ENCODE assay signal across 8 mouse cellular contexts in genomic region chr4:135987714-135988113, GRCm38 (mm10). TPM values are rescaled to one million over a fixed set of nuclear protein-coding genes. Genes with fewer than 3 reads are reported as not detected.
DNase-seq lines count a peak whose midpoint lies in the region; ATAC-seq and TF ChIP-seq lines count a peak whose summit lies in the region.

No protein-coding gene starts in this region.

- peaks cover 25% of the 10 kb centered on the region for H3K4me1 ChIP-seq in heart, embryonic 10.5 days
- peaks cover 0 to 4% of the 10 kb centered on the region in 2 experiments; a peak in 1 of 4 replicates for H3K4me1 ChIP-seq in ES-E14 (ENCODE audit: control insufficient read depth in 2 of 2, insufficient read depth in 2 of 2, low read length in 2 of 2, poor library complexity in 1 of 2)
- peaks cover 21% of the 10 kb centered on the region for H3K4me1 ChIP-seq in forebrain, embryonic 15.5 days
- H3K4me1 ChIP-seq in liver, embryonic 15.5 days (replicated peaks): peaks cover 55% of the 10 kb centered on the region

- intact Hi-C loops in heart, postnatal 36 days (cut with DNase I): loop anchor here (2.0 kb wide), 1 partner anchor 33 kb away; the partner anchor contains the start of gene Eloa

- DNase-seq in heart, embryonic 10.5 days (ENCODE audit: low spot score): peak; percentile 72
- no peak for DNase-seq in heart, postnatal 36 days
- no peak for DNase-seq in ES-E14 (ENCODE audit: low read depth, low spot score)
- no peak for DNase-seq in urinary bladder, postnatal 25 days (ENCODE audit: low spot score)
- no peak for DNase-seq in adrenal gland, adult 2 months
- no peak for DNase-seq in gastrocnemius, postnatal 25 days

- no peaks in the 10 kb centered on the region for H3K27me3 ChIP-seq in heart, embryonic 10.5 days (ENCODE audit: insufficient read depth, poor library complexity, severe bottlenecking)
- no peaks in the 10 kb centered on the region for H3K27me3 ChIP-seq in forebrain, embryonic 15.5 days
- H3K27me3 ChIP-seq in liver, embryonic 15.5 days: no peaks in the 10 kb centered on the region

- H3K4me2 ChIP-seq in forebrain, embryonic 15.5 days (replicated peaks): peak overlapping the region; percentile 93
- H3K4me2 ChIP-seq in liver, embryonic 15.5 days: peak overlapping the region; percentile 95

- H3K9me3 ChIP-seq in heart, embryonic 10.5 days: no peaks in the 10 kb centered on the region
- H3K9me3 ChIP-seq in ES-E14 (ENCODE audit: control insufficient read depth, insufficient read depth, low read depth, low read length): no peaks in the 10 kb centered on the region
- no peaks in the 10 kb centered on the region for H3K9me3 ChIP-seq in forebrain, embryonic 15.5 days
- no peaks in the 10 kb centered on the region for H3K9me3 ChIP-seq in liver, embryonic 15.5 days (replicated peaks)

- peak; percentile 11; the same call in 1 of the 2 replicates for ATAC-seq in forebrain, embryonic 15.5 days (replicated peaks)
- ATAC-seq in liver, embryonic 15.5 days (ENCODE audit: insufficient read depth): no peak

- WGBS in heart, embryonic 10.5 days: 68% methylated on average over 9 of the region's 9 CpGs
- 71% methylated on average over 9 of the region's 9 CpGs for WGBS in forebrain, embryonic 15.5 days
- WGBS in liver, embryonic 15.5 days (ENCODE audit: insufficient replicate concordance): 65% methylated on average over 9 of the region's 9 CpGs

- in situ Hi-C loops in ES-E14 (cut with MboI; ENCODE audit: low sequenced_read_pairs in 2 of 2, unreplicated experiment in 2 of 2): no loop called here

- H3K36me3 ChIP-seq in heart, embryonic 10.5 days: peaks cover 30% of the 10 kb centered on the region
- H3K36me3 ChIP-seq in ES-E14 (ENCODE audit: control insufficient read depth, insufficient read depth, low read length, poor library complexity, severe bottlenecking): peaks cover 15% of the 10 kb centered on the region
- peaks cover 9% of the 10 kb centered on the region; the same call in 1 of the 2 replicates for H3K36me3 ChIP-seq in forebrain, embryonic 15.5 days
- peaks cover 26% of the 10 kb centered on the region for H3K36me3 ChIP-seq in liver, embryonic 15.5 days (replicated peaks)

- H3K9ac ChIP-seq in ES-E14 (ENCODE audit: insufficient read depth, low read depth, low read length, poor library complexity, severe bottlenecking): peak overlapping the region; percentile 90; the same call in 1 of the 2 replicates
- H3K9ac ChIP-seq in forebrain, embryonic 15.5 days (replicated peaks): peak overlapping the region; percentile 91
- peak overlapping the region; percentile 99 for H3K9ac ChIP-seq in liver, embryonic 15.5 days

- peak overlapping the region; percentile 85 for H3K4me3 ChIP-seq in heart, embryonic 10.5 days
- peak overlapping the region; percentile 89 to 94; a peak in 3 of 4 replicates for H3K4me3 ChIP-seq in ES-E14 (ENCODE audit: insufficient read depth in 1 of 2, low read depth in 1 of 2, low read length in 2 of 2, poor library complexity in 1 of 2, severe bottlenecking in 1 of 2)
- H3K4me3 ChIP-seq in forebrain, embryonic 15.5 days: peak overlapping the region; percentile 85
- peak overlapping the region; percentile 98 for H3K4me3 ChIP-seq in liver, embryonic 15.5 days (replicated peaks)

- peak overlapping the region; percentile 96 for H3K27ac ChIP-seq in heart, embryonic 10.5 days
- H3K27ac ChIP-seq in ES-E14 (ENCODE audit: insufficient read depth, low read depth, low read length, poor library complexity, severe bottlenecking): no peak overlapping the region
- H3K27ac ChIP-seq in forebrain, embryonic 15.5 days (replicated peaks): peak overlapping the region; percentile 91
- H3K27ac ChIP-seq in liver, embryonic 15.5 days (replicated peaks): peak overlapping the region; percentile 94

TF ChIP-seq in ES-E14, 5 proteins besides CTCF, POLR2A, EP300 and RAD21:
- TF ChIP-seq MAFK (IDR thresholded peaks at IDR 0.05; ENCODE audit: insufficient read depth, low read depth, low read length) (no peak), CHD2 (IDR thresholded peaks at IDR 0.05; ENCODE audit: low read depth, low read length) (no peak)

RNA-seq across cellular contexts. Expression of gene Pithd1, which starts 0.7 kb away (rescaled TPM):
- polyA plus RNA-seq in heart, embryonic 10.5 days (2016; fragmentation: Nextera tagmentation; extraction: Ambion mirVana): 50.8 and 67.8 TPM in 2 replicates
- 10 to 100 TPM; 19.8 to 22.2 TPM for total RNA-seq in heart, postnatal 36 days (2021)
- 35.3 and 41.6 TPM in 2 replicates for total RNA-seq in ES-E14 (2012; rRNA removed)
- polyA plus RNA-seq in forebrain, embryonic 15.5 days (2015; fragmentation: Nextera tagmentation; extraction: Ambion mirVana): 52.1 and 55.3 TPM in 2 replicates
- polyA plus RNA-seq in liver, embryonic 15.5 days (2015; fragmentation: Nextera tagmentation; extraction: Ambion mirVana): 73.9 and 81.7 TPM in 2 replicates
- total RNA-seq in adrenal gland, adult 2 months (2021): 10 to 100 TPM; 23.1 to 35.5 TPM
- polyA plus RNA-seq in adrenal gland, adult 2 months (2012; rRNA removed): 59.2 and 59.4 TPM in 2 replicates
- 10 to 100 TPM; 22.0 to 22.6 TPM for total RNA-seq in gastrocnemius, postnatal 25 days (2021)

RNA-seq across cellular contexts. Expression of gene Lypla2, which starts 15.3 kb away (rescaled TPM):
- polyA plus RNA-seq in heart, embryonic 10.5 days (2016; fragmentation: Nextera tagmentation; extraction: Ambion mirVana): 105 and 134 TPM in 2 replicates
- 10 to 100 TPM; 33.3 to 34.7 TPM for total RNA-seq in heart, postnatal 36 days (2021)
- total RNA-seq in ES-E14 (2012; rRNA removed): 23.8 and 33.0 TPM in 2 replicates
- polyA plus RNA-seq in forebrain, embryonic 15.5 days (2015; fragmentation: Nextera tagmentation; extraction: Ambion mirVana): 180 and 188 TPM in 2 replicates
- 40.4 and 49.5 TPM in 2 replicates for polyA plus RNA-seq in liver, embryonic 15.5 days (2015; fragmentation: Nextera tagmentation; extraction: Ambion mirVana)
- 10 to 100 TPM; 59.8 to 78.2 TPM for total RNA-seq in adrenal gland, adult 2 months (2021)
- 155 and 169 TPM in 2 replicates for polyA plus RNA-seq in adrenal gland, adult 2 months (2012; rRNA removed)
- 10 to 100 TPM; 25.3 to 30.7 TPM for total RNA-seq in gastrocnemius, postnatal 25 days (2021)

RNA-seq across cellular contexts. Expression of gene Gale, which starts 24.2 kb away (rescaled TPM):
- 46.0 and 48.0 TPM in 2 replicates for polyA plus RNA-seq in heart, embryonic 10.5 days (2016; fragmentation: Nextera tagmentation; extraction: Ambion mirVana)
- 1 to 10 TPM in 1 of 2 experiments, under 1 TPM in 1; 0.94 to 1.9 TPM for total RNA-seq in heart, postnatal 36 days (2021)
- total RNA-seq in ES-E14 (2012; rRNA removed): 31.1 and 33.0 TPM in 2 replicates
- polyA plus RNA-seq in forebrain, embryonic 15.5 days (2015; fragmentation: Nextera tagmentation; extraction: Ambion mirVana): 35.2 and 35.6 TPM in 2 replicates
- 38.6 and 46.9 TPM in 2 replicates for polyA plus RNA-seq in liver, embryonic 15.5 days (2015; fragmentation: Nextera tagmentation; extraction: Ambion mirVana)
- total RNA-seq in adrenal gland, adult 2 months (2021): 10 to 100 TPM; 15.5 to 24.8 TPM
- 22.9 and 33.3 TPM in 2 replicates for polyA plus RNA-seq in adrenal gland, adult 2 months (2012; rRNA removed)
- 1 to 10 TPM in 1 of 2 experiments, under 1 TPM in 1; 0.72 to 1.5 TPM for total RNA-seq in gastrocnemius, postnatal 25 days (2021)

RNA-seq across cellular contexts. Expression of gene Eloa, which starts 33.8 kb away (rescaled TPM):
- polyA plus RNA-seq in heart, embryonic 10.5 days (2016; fragmentation: Nextera tagmentation; extraction: Ambion mirVana): 35.6 and 36.1 TPM in 2 replicates
- 10 to 100 TPM; 34.6 to 36.2 TPM for total RNA-seq in heart, postnatal 36 days (2021)
- total RNA-seq in ES-E14 (2012; rRNA removed): 14.0 and 21.4 TPM in 2 replicates
- polyA plus RNA-seq in forebrain, embryonic 15.5 days (2015; fragmentation: Nextera tagmentation; extraction: Ambion mirVana): 30.5 and 32.6 TPM in 2 replicates
- 27.0 and 29.6 TPM in 2 replicates for polyA plus RNA-seq in liver, embryonic 15.5 days (2015; fragmentation: Nextera tagmentation; extraction: Ambion mirVana)
- total RNA-seq in adrenal gland, adult 2 months (2021): 10 to 100 TPM; 40.8 to 46.8 TPM
- polyA plus RNA-seq in adrenal gland, adult 2 months (2012; rRNA removed): 4.2 and 4.4 TPM in 2 replicates
- total RNA-seq in gastrocnemius, postnatal 25 days (2021): 10 to 100 TPM; 45.3 to 50.6 TPM

RNA-seq across cellular contexts. Expression of gene Hmgcl, which starts 41.5 kb away (rescaled TPM):
- polyA plus RNA-seq in heart, embryonic 10.5 days (2016; fragmentation: Nextera tagmentation; extraction: Ambion mirVana): 67.5 and 77.1 TPM in 2 replicates
- 10 to 100 TPM; 72.7 to 86.8 TPM for total RNA-seq in heart, postnatal 36 days (2021)
- 15.6 and 17.4 TPM in 2 replicates for total RNA-seq in ES-E14 (2012; rRNA removed)
- 61.3 and 66.6 TPM in 2 replicates for polyA plus RNA-seq in forebrain, embryonic 15.5 days (2015; fragmentation: Nextera tagmentation; extraction: Ambion mirVana)
- 91.4 and 96.5 TPM in 2 replicates for polyA plus RNA-seq in liver, embryonic 15.5 days (2015; fragmentation: Nextera tagmentation; extraction: Ambion mirVana)
- 10 to 100 TPM; 42.7 to 71.0 TPM for total RNA-seq in adrenal gland, adult 2 months (2021)
- polyA plus RNA-seq in adrenal gland, adult 2 months (2012; rRNA removed): 33.9 and 35.3 TPM in 2 replicates
- 10 to 100 TPM; 41.5 to 42.3 TPM for total RNA-seq in gastrocnemius, postnatal 25 days (2021)

Comparison
In these comparisons a context has a peak if more than half of its experiments do, and no peak if none do; other contexts are left out.
1. RNA of gene Gale, which starts 24.2 kb away (total RNA-seq): 31.1 to 33.0 TPM in ES-E14 and 15.5 to 24.8 TPM in adrenal gland, adult 2 months; 0.94 to 1.9 TPM in heart, postnatal 36 days and 0.72 to 1.5 TPM in gastrocnemius, postnatal 25 days; every median in the first group is over 4 times any median in the second.
2. Peak in every context shown above with its lines, with median percentiles within 50 percentile points of each other: H3K4me3 ChIP-seq and H3K9ac ChIP-seq.